Mouse (Mus musculus): ENCODE measurements around the gene Foxl1.

DNA sequence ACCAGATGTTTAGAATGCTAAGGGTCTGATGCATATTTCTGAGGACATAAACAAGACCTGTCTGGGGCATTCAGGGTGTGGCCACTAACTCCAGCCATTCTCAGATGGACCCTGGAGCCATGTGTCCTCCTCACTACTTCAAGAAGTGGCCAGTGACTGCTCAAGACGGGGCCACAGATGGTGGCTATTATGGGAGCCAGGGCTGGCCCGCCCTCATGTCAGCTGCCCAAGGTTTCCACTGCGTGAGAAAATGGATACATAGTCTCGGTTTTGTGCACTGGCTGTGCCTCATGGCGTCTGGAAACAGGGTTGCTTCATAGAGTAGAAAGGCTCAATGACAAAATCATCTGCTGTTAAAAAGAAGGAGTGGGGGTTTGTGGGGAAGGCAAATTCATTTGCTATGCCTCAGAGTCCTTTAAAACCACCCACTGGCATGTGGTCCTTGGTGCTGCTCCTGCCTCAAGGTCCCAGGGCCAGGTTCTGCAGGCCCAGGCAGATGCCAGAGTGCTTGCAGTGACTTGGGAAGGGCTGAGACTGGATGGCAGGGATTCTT lies 5.3 kb downstream of the Foxl1 start:
- no peak for TF ChIP-seq CTCF (IDR thresholded peaks at IDR 0.05; ENCODE audit: borderline replicate concordance, insufficient read depth, low read length)
- TF ChIP-seq POLR2A (IDR thresholded peaks at IDR 0.05; ENCODE audit: low read depth, low read length), result no peak
